Mouse (Mus musculus): ENCODE data around the gene Hdac8. TPM values are rescaled to one million over a fixed set of nuclear protein-coding genes. Genes with fewer than 3 reads are reported as not detected.

Gene Hdac8
- total RNA-seq, 2 experiments from 2014 or later: 10.8 to 11.0 TPM

- DNase-seq (ENCODE audit: low spot score in 2 of 2): no peak
Measured at GRCm38 (mm10) chrX:102348886-102349486, 156.2 kb downstream of the Hdac8 start.

- no peak for DNase-seq (ENCODE audit: low spot score in 2 of 2)
Measured at GRCm38 (mm10) chrX:102341688-102342087, 163.5 kb downstream of the Hdac8 start.

DNA sequence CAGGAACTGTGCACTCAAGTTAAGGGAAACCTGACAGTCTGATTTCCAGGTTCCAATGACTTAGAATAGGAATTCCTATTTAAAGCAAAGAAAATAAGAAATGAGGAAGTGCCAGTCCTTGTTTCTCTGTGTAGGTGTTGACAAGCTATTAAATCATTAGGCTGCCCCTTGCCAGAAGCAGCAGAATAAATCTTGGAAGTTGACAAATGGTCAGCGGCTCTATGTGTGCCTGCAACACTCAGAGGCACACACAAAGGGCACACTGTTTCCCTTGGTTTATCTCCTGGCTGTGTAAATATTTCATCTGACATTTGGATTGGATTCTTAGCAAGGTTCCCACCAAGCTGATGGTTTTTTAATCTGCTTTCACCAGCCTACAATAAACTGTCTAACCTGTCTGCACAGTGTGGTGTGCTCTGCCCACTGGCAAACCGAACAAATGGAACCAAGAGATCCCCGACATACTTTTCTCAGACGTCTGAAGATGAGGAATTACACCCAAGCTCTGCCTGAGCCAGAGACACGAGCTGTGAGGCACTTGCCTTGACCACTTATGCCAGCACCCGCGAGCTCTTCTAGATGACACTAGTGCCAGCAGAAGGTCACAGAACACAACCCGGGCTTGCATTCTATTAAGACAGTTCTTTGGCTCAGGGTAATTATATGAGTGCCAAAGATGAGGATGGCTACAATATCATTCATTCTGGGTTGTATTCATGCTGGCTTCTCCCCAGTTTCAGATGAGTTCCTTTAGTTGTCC, 165.6 kb downstream of the Hdac8 start:
- no peak for DNase-seq (ENCODE audit: low spot score in 2 of 2)

GRCm38 (mm10) chrX:102319696-102320095, 185.5 kb downstream of the Hdac8 start:
- no peak for DNase-seq (ENCODE audit: low spot score in 2 of 2)

GRCm38 (mm10) chrX:102319252-102319651, 185.9 kb downstream of the Hdac8 start:
- DNase-seq (ENCODE audit: low spot score in 2 of 2): no peak

DNA sequence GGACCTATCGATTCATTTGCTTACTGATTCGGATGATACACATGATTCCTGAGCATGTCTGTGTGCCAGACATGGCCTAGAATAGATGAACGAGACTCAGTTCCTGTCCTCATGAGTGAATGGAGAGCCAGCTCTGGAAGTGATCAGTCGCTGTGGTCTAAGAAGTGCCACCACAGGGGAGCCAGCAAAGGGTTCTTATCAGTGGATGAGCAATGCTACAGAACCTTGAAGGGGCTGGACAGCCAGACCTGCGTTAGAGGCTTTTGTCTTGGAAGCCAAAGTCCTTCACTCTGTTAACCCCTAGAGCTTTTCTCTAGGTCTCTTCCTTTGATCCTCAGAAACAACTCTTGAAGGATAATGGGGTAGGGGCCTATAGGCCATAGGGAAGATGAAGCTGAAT, 186.4 kb downstream of the Hdac8 start:
- DNase-seq (ENCODE audit: low spot score in 2 of 2): no peak

- no peak for DNase-seq (ENCODE audit: low spot score in 2 of 2)
Measured at GRCm38 (mm10) chrX:102311119-102311518, 194.0 kb downstream of the Hdac8 start.

DNA sequence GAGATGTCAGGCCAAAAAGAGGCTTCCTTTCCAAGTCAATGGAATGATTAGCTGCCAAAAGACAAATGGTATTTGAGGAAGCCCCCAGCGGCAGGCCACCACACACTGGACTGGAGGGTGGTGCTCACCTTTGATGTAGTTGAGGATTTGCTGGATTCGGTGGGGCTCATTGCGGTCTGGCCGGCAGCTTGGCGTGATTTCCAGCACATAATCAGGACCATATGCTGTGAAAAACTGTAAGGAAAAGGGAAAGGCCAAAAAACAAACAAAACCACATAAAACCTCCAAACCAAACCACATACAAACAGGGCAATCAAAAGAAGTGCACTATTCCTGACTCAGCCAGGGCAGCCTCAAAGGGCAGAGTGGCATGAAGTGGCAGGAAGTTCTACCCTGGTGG, 197.6 kb downstream of the Hdac8 start:
- DNase-seq (ENCODE audit: low spot score in 2 of 2): no peak

DNA sequence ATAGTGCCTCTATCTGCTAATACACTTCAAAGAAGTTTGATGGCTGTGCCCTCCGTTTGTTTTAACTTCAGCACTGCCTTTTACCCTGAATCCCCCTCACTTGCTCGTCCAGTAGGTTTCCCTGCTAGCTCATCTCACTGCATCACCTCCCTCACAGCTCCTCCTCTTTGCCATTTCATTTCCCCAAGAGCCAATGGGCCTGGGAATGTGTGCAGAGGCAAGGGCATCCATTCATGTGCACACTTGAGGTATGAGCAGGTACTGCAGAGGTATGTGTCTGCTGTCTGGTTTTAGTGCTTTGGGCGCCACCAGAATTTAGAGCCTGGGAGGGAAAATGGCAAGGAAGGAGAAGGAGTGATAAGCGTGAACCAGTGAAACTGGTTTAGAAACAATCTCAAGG, 199.4 kb downstream of the Hdac8 start:
- DNase-seq (ENCODE audit: low spot score in 2 of 2): no peak

- DNase-seq (ENCODE audit: low spot score in 2 of 2): no peak
Measured at GRCm38 (mm10) chrX:102304914-102305313, 200.2 kb downstream of the Hdac8 start.

- no peak for DNase-seq (ENCODE audit: low spot score in 2 of 2)
Measured at GRCm38 (mm10) chrX:102302476-102302875, 202.7 kb downstream of the Hdac8 start.

- DNase-seq (ENCODE audit: low spot score in 2 of 2): no peak
Measured at GRCm38 (mm10) chrX:102284889-102285288, 220.3 kb downstream of the Hdac8 start.

DNA sequence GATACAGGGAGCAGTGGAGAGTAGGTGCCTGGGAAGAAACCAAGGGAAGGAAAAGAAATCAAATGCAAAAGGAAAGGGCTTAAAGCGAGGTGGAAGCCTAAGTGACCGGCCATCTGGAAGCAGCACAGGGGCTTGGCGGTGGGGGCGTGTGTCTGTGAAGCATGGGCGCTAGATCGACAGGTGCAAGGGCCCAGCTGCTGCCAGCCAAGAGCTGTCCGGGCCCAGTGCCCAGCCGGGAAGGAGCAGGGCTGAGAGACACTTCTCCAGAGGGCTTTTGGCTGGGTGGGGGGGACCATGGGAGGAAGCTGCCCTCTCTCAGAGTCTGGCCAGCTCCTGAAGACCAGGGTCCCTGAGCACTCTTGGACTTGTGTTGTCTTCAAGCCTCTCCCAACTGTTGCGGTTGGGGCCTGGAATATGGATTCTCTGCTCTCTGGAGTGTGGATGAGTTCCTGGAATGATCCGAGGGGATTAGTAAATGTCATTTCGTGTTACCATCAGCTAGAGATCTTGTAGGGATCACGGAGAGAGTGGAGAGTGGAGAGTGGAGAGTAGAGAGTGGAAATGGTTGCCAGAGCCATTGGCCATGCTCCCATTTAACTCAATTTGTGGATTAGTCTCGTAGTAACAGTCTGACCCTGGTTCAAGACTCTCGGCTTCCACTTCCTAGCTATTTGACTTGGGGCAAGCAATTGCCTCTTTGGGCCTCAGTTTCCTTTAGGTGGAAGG, 242.4 kb downstream of the Hdac8 start:
- no peak for DNase-seq (ENCODE audit: low spot score in 2 of 2)

GRCm38 (mm10) chrX:102259772-102260171, 245.4 kb downstream of the Hdac8 start:
- no peak for DNase-seq (ENCODE audit: low spot score in 2 of 2)

DNA sequence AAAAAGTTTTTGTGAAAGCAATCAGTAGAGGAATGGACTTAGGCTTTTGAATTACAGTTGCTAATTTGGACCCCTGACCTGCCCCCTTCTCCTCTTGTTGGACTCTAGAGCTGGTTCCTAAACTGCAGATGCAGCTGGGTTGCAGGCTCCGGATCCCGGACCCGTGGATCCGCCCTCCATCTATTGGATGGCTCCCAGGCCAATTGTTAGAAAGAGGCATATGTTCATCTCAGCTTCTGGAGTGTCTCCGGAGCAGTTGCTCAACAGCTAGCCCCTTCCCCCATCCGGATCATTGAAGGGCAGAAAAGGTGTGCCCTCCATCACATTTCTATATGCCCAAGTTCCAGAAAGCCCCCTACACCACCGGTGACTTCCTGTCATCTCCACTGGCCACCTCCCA, 251.3 kb downstream of the Hdac8 start:
- DNase-seq (ENCODE audit: low spot score in 2 of 2): no peak

GRCm38 (mm10) chrX:102251937-102252860, 253.0 kb downstream of the Hdac8 start, which contains the start of gene Cited1:
Cited1 (minus strand) TSS chrX:102252181.
- DNase-seq (ENCODE audit: low spot score in 2 of 2): peak; percentile 5 to 24

GRCm38 (mm10) chrX:102251221-102251936, 253.8 kb downstream of the Hdac8 start:
- DNase-seq (ENCODE audit: low spot score in 2 of 2): no peak

GRCm38 (mm10) chrX:102250891-102251170, 254.3 kb downstream of the Hdac8 start:
- DNase-seq (ENCODE audit: low spot score in 2 of 2): no peak

DNA sequence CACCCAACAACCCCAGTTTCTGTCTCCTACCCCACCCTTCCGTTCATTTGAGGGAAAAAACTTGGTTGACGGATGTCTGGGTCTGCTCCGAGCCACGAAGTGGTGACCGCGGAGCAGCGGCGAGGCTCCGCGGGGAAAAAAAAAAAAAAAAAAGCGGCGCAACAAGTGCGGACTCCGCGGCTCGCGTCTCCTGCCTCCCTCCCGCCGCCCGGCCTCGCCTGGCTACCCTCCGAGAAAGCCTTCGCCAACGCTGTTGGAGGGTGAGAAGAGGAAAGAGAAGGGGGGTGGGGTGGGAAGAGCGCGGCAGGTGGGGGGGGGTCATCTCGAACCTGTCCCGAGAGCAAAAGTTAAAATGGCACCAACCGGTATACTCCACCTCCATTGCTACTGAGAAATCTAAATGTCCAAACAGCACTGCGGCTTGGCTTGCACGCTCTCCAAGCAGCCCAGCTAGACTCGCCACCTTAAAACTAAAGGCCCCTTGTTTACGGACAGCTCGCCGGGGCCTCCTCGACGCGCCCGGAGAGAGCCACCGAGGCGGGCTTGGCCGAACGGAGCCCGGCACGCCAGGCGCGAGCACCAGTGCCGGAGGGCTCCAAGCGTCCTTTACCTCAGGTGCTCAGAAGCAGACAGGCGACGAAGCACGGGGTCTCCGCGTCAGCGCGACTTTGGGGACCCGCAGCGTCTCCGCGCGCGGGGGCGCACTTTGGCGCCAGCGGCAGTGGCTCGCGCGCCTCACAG, 254.8 kb downstream of the Hdac8 start:
- no peak for DNase-seq (ENCODE audit: low spot score in 2 of 2)

GRCm38 (mm10) chrX:102244334-102244733, 260.8 kb downstream of the Hdac8 start:
- DNase-seq (ENCODE audit: low spot score in 2 of 2): no peak

All from adrenal gland, postnatal 4 days (tissue).